Mouse (Mus musculus) forebrain, embryonic 15.5 days (tissue): ENCODE measurements at regions not wholly inside any gene's neighbourhood (a gene's known extent, or its start where the extent isn't known, plus 50 kb on each side); places are given as distances from the start of the nearest gene placed in this dataset.
"Not testable (repeated sequence)": the region's sequence is repeated elsewhere in the genome, so short reads cannot be mapped to it uniquely, and the experiment has no call there.

ENCODE experiments used
- ATAC-seq: fragments of 200-750 bp; cut with Nextera tagmentation; replicated peaks from 2 replicates; pipeline ENCODE4 v1.8.0; 2017; ENCODE audit warnings: mild to moderate bottlenecking, moderate TSS enrichment, moderate library complexity
- H3K27ac ChIP-seq: fragments of 300-500 bp; sonication (generic); replicated peaks from 2 replicates; pipeline ENCODE4 v1.5.1; 2015; ENCODE audit warnings: mild to moderate bottlenecking, inconsistent platforms
- H3K27me3 ChIP-seq: fragments of 300-500 bp; sonication (generic); 2 replicates; pipeline ENCODE4 v1.6.1; 2015; ENCODE audit warnings: inconsistent platforms
- H3K36me3 ChIP-seq: fragments of 300-500 bp; sonication (generic); 2 replicates; pipeline ENCODE4 v1.6.1; 2015; ENCODE audit warnings: mild to moderate bottlenecking, inconsistent platforms
- H3K4me1 ChIP-seq: fragments of 300-500 bp; sonication (generic); 2 replicates; pipeline ENCODE4 v1.6.1; 2015; ENCODE audit warnings: inconsistent platforms
- H3K4me2 ChIP-seq: fragments of 300-500 bp; sonication (generic); replicated peaks from 2 replicates; pipeline ENCODE4 v1.6.1; 2015; ENCODE audit warnings: mild to moderate bottlenecking, inconsistent platforms
- H3K4me3 ChIP-seq: fragments of 300-500 bp; sonication (generic); 2 replicates; pipeline ENCODE4 v1.5.1; 2015; ENCODE audit warnings: mild to moderate bottlenecking, inconsistent platforms
- H3K9ac ChIP-seq: fragments of 300-500 bp; sonication (generic); replicated peaks from 2 replicates; pipeline ENCODE4 v1.6.1; 2015; ENCODE audit warnings: mild to moderate bottlenecking, inconsistent platforms
- H3K9me3 ChIP-seq: fragments of 300-500 bp; sonication (generic); 2 replicates; pipeline ENCODE4 v1.6.1; 2016; ENCODE audit warnings: inconsistent platforms
- WGBS: fragments of 180-500 bp; shearing (Covaris S2); methylation state at CpG from one replicate; pipeline ENCODE4 v1.1.7; 2015; ENCODE audit warnings: mixed read lengths; 5-methylcytosine and 5-hydroxymethylcytosine counted together

- no peak overlapping the region for H3K4me2 ChIP-seq
- peaks cover 4% of the 10 kb centered on the region; the same call in 1 of the 2 replicates for H3K9me3 ChIP-seq
- H3K27ac ChIP-seq: no peak overlapping the region
- H3K36me3 ChIP-seq: no peaks in the 10 kb centered on the region
- H3K27me3 ChIP-seq: no peaks in the 10 kb centered on the region
- 69% methylated on average over 3 of the region's 3 CpGs for WGBS
- no peak overlapping the region for H3K4me3 ChIP-seq
- no peak for ATAC-seq
- H3K9ac ChIP-seq: no peak overlapping the region
- H3K4me1 ChIP-seq: no peaks in the 10 kb centered on the region
Measured at GRCm38 (mm10) chr2:128294610-128295009, 168.8 kb downstream of the Bcl2l11 start.

GRCm38 (mm10) chr2:128295018-128295424, 169.2 kb downstream of the Bcl2l11 start:
- WGBS: 90% methylated on average over 11 of the region's 11 CpGs
- no peak overlapping the region for H3K4me3 ChIP-seq

GRCm38 (mm10) chr2:128295726-128296234, 169.9 kb downstream of the Bcl2l11 start:
- no peaks in the 10 kb centered on the region for H3K4me1 ChIP-seq
- WGBS: 67% methylated on average over 3 of the region's 3 CpGs
- H3K9me3 ChIP-seq: peaks cover 4% of the 10 kb centered on the region; the same call in 1 of the 2 replicates
- H3K9ac ChIP-seq: no peak overlapping the region
- H3K36me3 ChIP-seq: no peaks in the 10 kb centered on the region
- H3K4me2 ChIP-seq: no peak overlapping the region
- H3K27me3 ChIP-seq: no peaks in the 10 kb centered on the region
- H3K4me3 ChIP-seq: no peak overlapping the region
- ATAC-seq: no peak
- no peak overlapping the region for H3K27ac ChIP-seq

More at GRCm38 (mm10) chr2:128295018-128295424, 169.2 kb downstream of the Bcl2l11 start:
- Histone ChIP-seq H3K4me1 (no peaks in the 10 kb centered on the region), H3K9ac (no peak overlapping the region), H3K36me3 (no peaks in the 10 kb centered on the region), H3K9me3 (peaks cover 4% of the 10 kb centered on the region; the same call in 1 of the 2 replicates), H3K27ac (no peak overlapping the region), H3K4me2 (no peak overlapping the region), H3K27me3 (no peaks in the 10 kb centered on the region)
- no peak for ATAC-seq

GRCm38 (mm10) chr2:128296423-128296822, 170.6 kb downstream of the Bcl2l11 start:
- not testable (repeated sequence) for H3K4me2 ChIP-seq, H3K27me3 ChIP-seq, H3K9ac ChIP-seq, H3K4me3 ChIP-seq, H3K27ac ChIP-seq, H3K4me1 ChIP-seq, ATAC-seq, H3K9me3 ChIP-seq, H3K36me3 ChIP-seq
- 83% methylated on average over 5 of the region's 5 CpGs for WGBS

GRCm38 (mm10) chr2:128296897-128297296, 171.1 kb downstream of the Bcl2l11 start:
- no peaks in the 10 kb centered on the region for H3K36me3 ChIP-seq
- 76% methylated on average over 5 of the region's 5 CpGs for WGBS

GRCm38 (mm10) chr2:128297821-128298220, 172.0 kb downstream of the Bcl2l11 start:
- no peak overlapping the region for H3K4me2 ChIP-seq
- no peak overlapping the region for H3K9ac ChIP-seq
- WGBS: 63% methylated on average over 5 of the region's 5 CpGs
- ATAC-seq: no peak
- H3K27ac ChIP-seq: no peak overlapping the region
- H3K27me3 ChIP-seq: no peaks in the 10 kb centered on the region
- no peaks in the 10 kb centered on the region for H3K36me3 ChIP-seq
- no peak overlapping the region for H3K4me3 ChIP-seq
- H3K9me3 ChIP-seq: no peaks in the 10 kb centered on the region
- no peaks in the 10 kb centered on the region for H3K4me1 ChIP-seq

More at GRCm38 (mm10) chr2:128296897-128297296, 171.1 kb downstream of the Bcl2l11 start:
- H3K4me3 ChIP-seq: no peak overlapping the region
- no peak overlapping the region for H3K4me2 ChIP-seq
- H3K4me1 ChIP-seq: no peaks in the 10 kb centered on the region
- no peak for ATAC-seq
- no peak overlapping the region for H3K27ac ChIP-seq
- no peaks in the 10 kb centered on the region; the same call in 1 of the 2 replicates for H3K9me3 ChIP-seq
- no peaks in the 10 kb centered on the region for H3K27me3 ChIP-seq
- no peak overlapping the region for H3K9ac ChIP-seq

GRCm38 (mm10) chr2:128298996-128299395, 173.2 kb downstream of the Bcl2l11 start:
- Histone ChIP-seq H3K4me1 (peaks cover 1% of the 10 kb centered on the region), H3K27ac (no peak overlapping the region), H3K4me2 (no peak overlapping the region), H3K9me3 (no peaks in the 10 kb centered on the region), H3K9ac (no peak overlapping the region), H3K4me3 (no peak overlapping the region), H3K27me3 (no peaks in the 10 kb centered on the region), H3K36me3 (no peaks in the 10 kb centered on the region)
- 84% methylated on average over 8 of the region's 8 CpGs for WGBS
- no peak for ATAC-seq

GRCm38 (mm10) chr2:128301709-128302108, 175.9 kb downstream of the Bcl2l11 start:
- H3K9me3 ChIP-seq: no peaks in the 10 kb centered on the region
- no peaks in the 10 kb centered on the region for H3K36me3 ChIP-seq
- no peak overlapping the region for H3K27ac ChIP-seq
- H3K27me3 ChIP-seq: no peaks in the 10 kb centered on the region
- peaks cover 6% of the 10 kb centered on the region for H3K4me1 ChIP-seq
- H3K4me2 ChIP-seq: no peak overlapping the region
- H3K4me3 ChIP-seq: no peak overlapping the region
- 45% methylated on average over 8 of the region's 8 CpGs for WGBS
- no peak for ATAC-seq
- H3K9ac ChIP-seq: no peak overlapping the region

GRCm38 (mm10) chr2:128304063-128304712, 178.3 kb downstream of the Bcl2l11 start:
- Histone ChIP-seq H3K4me1 (peaks cover 6% of the 10 kb centered on the region), H3K4me2 (no peak overlapping the region), H3K9ac (no peak overlapping the region), H3K27me3 (no peaks in the 10 kb centered on the region), H3K36me3 (no peaks in the 10 kb centered on the region), H3K27ac (no peak overlapping the region), H3K4me3 (no peak overlapping the region), H3K9me3 (no peaks in the 10 kb centered on the region)
- peak; percentile 58 for ATAC-seq
- WGBS: 2% methylated on average over 12 of the region's 12 CpGs

- ATAC-seq: no peak
- no peaks in the 10 kb centered on the region for H3K36me3 ChIP-seq
- H3K4me3 ChIP-seq: no peak overlapping the region
- no peak overlapping the region for H3K27ac ChIP-seq
- 76% methylated on average over 6 of the region's 6 CpGs for WGBS
- no peaks in the 10 kb centered on the region for H3K9me3 ChIP-seq
- no peaks in the 10 kb centered on the region for H3K27me3 ChIP-seq
- H3K4me2 ChIP-seq: no peak overlapping the region
- no peak overlapping the region for H3K9ac ChIP-seq
- H3K4me1 ChIP-seq: peaks cover 13% of the 10 kb centered on the region
Measured at GRCm38 (mm10) chr2:128306693-128307092, 180.9 kb downstream of the Bcl2l11 start.

- 26% methylated on average over 10 of the region's 10 CpGs for WGBS
- H3K27ac ChIP-seq: peak overlapping the region; percentile 36; the same call in 1 of the 2 replicates
- H3K9me3 ChIP-seq: no peaks in the 10 kb centered on the region
- H3K4me1 ChIP-seq: peaks cover 23% of the 10 kb centered on the region
- H3K4me2 ChIP-seq: no peak overlapping the region
- no peaks in the 10 kb centered on the region for H3K27me3 ChIP-seq
- no peaks in the 10 kb centered on the region for H3K36me3 ChIP-seq
- H3K9ac ChIP-seq: no peak overlapping the region
- no peak for ATAC-seq
- H3K4me3 ChIP-seq: no peak overlapping the region
Measured at GRCm38 (mm10) chr2:128309541-128310030, 183.7 kb downstream of the Bcl2l11 start.

- no peak overlapping the region for H3K9ac ChIP-seq
- H3K4me3 ChIP-seq: no peak overlapping the region
- H3K4me2 ChIP-seq: no peak overlapping the region
- H3K27ac ChIP-seq: peak overlapping the region; percentile 36; the same call in 1 of the 2 replicates
- no peaks in the 10 kb centered on the region for H3K27me3 ChIP-seq
- ATAC-seq: no peak
- H3K36me3 ChIP-seq: no peaks in the 10 kb centered on the region
- peaks cover 23% of the 10 kb centered on the region for H3K4me1 ChIP-seq
- 20% methylated on average over 5 of the region's 5 CpGs for WGBS
- no peaks in the 10 kb centered on the region for H3K9me3 ChIP-seq
Measured at GRCm38 (mm10) chr2:128310081-128310480, 184.2 kb downstream of the Bcl2l11 start.
